Mouse (Mus musculus): ENCODE results near the gene Utrn.

GRCm38 (mm10) chr10:12823437-12824219 is 45.5 kb downstream of the Utrn start:
- TF ChIP-seq POLR2A (IDR thresholded peaks at IDR 0.05; ENCODE audit: control insufficient read depth, low read depth, low read length) (no peak), CTCF (IDR thresholded peaks at IDR 0.05; ENCODE audit: control insufficient read depth, insufficient read depth, insufficient replicate concordance, low read depth, low read length) (no peak)

Measured in testis, adult 2 months (tissue).